Mouse (Mus musculus) embryonic facial prominence, embryonic 13.5 days (tissue): Measurements from ENCODE around the gene Pan2. TPM values are rescaled to one million over a fixed set of nuclear protein-coding genes. Genes with fewer than 3 reads are reported as not detected.

Experiments
- ATAC-seq: fragments of 200-750 bp; cut with Nextera tagmentation; 2 replicates; pipeline ENCODE4 v1.8.0; 2017; ENCODE audit warnings: low read depth; ENCODE audit not compliant: insufficient number of reproducible peaks, insufficient read depth, low FRiP score, low TSS enrichment
- H3K27ac ChIP-seq: fragments of 300-500 bp; sonication (generic); 2 replicates; pipeline ENCODE4 v1.5.1; 2015; ENCODE audit warnings: moderate library complexity, mild to moderate bottlenecking, inconsistent platforms
- H3K27me3 ChIP-seq: fragments of 300-500 bp; sonication (generic); 2 replicates; pipeline ENCODE4 v1.6.1; 2015; ENCODE audit warnings: mild to moderate bottlenecking, inconsistent platforms
- H3K36me3 ChIP-seq: fragments of 300-500 bp; sonication (generic); 2 replicates; pipeline ENCODE4 v1.6.1; 2015; ENCODE audit warnings: mild to moderate bottlenecking, inconsistent platforms
- H3K4me1 ChIP-seq: fragments of 300-500 bp; sonication (generic); 2 replicates; pipeline ENCODE4 v1.6.1; 2015; ENCODE audit warnings: inconsistent platforms
- H3K4me2 ChIP-seq: fragments of 300-500 bp; sonication (generic); 2 replicates; pipeline ENCODE4 v1.6.1; 2015; ENCODE audit warnings: moderate library complexity, mild to moderate bottlenecking, inconsistent platforms
- H3K4me3 ChIP-seq: fragments of 300-500 bp; sonication (generic); 2 replicates; pipeline ENCODE4 v1.5.1; 2015; ENCODE audit warnings: mild to moderate bottlenecking, inconsistent platforms
- H3K9ac ChIP-seq: fragments of 300-500 bp; sonication (generic); 2 replicates; pipeline ENCODE4 v1.6.1; 2015; ENCODE audit warnings: mild to moderate bottlenecking, inconsistent platforms
- H3K9me3 ChIP-seq: fragments of 300-500 bp; sonication (generic); 2 replicates; pipeline ENCODE4 v1.6.1; 2016; ENCODE audit warnings: inconsistent platforms
- WGBS: fragments of 180-500 bp; shearing (Covaris S2); methylation state at CpG from one replicate; pipeline ENCODE4 v1.1.7; 2015; ENCODE audit warnings: mixed read lengths; 5-methylcytosine and 5-hydroxymethylcytosine counted together
- polyA plus RNA-seq: library from polyadenylated mRNA; unstranded; fragments of >200 nt; fragmentation: Nextera tagmentation; extraction: Ambion mirVana; gene quantifications from 2 replicates; pipeline ENCODE4 v1.2.1, GENCODE M21; 2015

The Pan2 gene
- polyA plus RNA-seq, 1 experiment from 2014 or later: 32.3 TPM

GRCm38 (mm10) chr10:128338415-128338814, 35.3 kb downstream of the Pan2 start:
- Histone ChIP-seq H3K4me2 (peak overlapping the region; percentile 91), H3K9ac (peak overlapping the region; percentile 98), H3K4me1 (peaks cover 25% of the 10 kb centered on the region), H3K36me3 (peaks cover 3% of the 10 kb centered on the region; the same call in 1 of the 2 replicates), H3K9me3 (no peaks in the 10 kb centered on the region), H3K27ac (peak overlapping the region; percentile 94), H3K4me3 (peak overlapping the region; percentile 99), H3K27me3 (no peaks in the 10 kb centered on the region)
- ATAC-seq: no peak
- 19% methylated on average over 5 of the region's 5 CpGs for WGBS

DNA sequence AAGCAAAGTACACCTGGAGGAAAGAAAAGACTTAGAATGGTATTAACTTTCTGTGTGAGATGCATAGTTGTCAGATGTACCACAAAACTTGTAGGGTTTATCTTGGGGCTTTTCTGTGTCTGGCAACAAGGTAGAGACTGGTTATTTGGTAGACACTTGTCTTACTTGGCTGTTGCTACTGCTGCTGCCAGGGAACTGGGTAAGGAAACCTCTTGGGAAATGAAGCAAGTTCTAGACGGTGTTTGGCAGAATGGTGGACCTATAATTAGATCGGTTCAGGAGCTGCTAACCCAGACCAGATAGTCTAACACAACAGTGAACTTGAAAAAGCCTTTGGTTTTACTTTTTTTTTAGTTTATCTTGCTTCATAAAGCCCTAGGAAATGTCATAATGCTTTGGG, 35.8 kb downstream of the Pan2 start:
- no peak overlapping the region for H3K27ac ChIP-seq
- H3K4me3 ChIP-seq: peak overlapping the region; percentile 99
- no peak for ATAC-seq

GRCm38 (mm10) chr10:128340257-128340656, 37.1 kb downstream of the Pan2 start:
- no peak overlapping the region for H3K4me2 ChIP-seq
- H3K27ac ChIP-seq: no peak overlapping the region
- H3K9ac ChIP-seq: no peak overlapping the region

More for the DNA sequence above, 35.8 kb downstream of the Pan2 start:
- WGBS: 58% methylated on average over 2 of the region's 2 CpGs
- no peaks in the 10 kb centered on the region for H3K27me3 ChIP-seq
- H3K4me2 ChIP-seq: peak overlapping the region; percentile 91
- no peaks in the 10 kb centered on the region for H3K9me3 ChIP-seq
- H3K4me1 ChIP-seq: peaks cover 25% of the 10 kb centered on the region
- peaks cover 3% of the 10 kb centered on the region; the same call in 1 of the 2 replicates for H3K36me3 ChIP-seq
- peak overlapping the region; percentile 98; the same call in 1 of the 2 replicates for H3K9ac ChIP-seq

DNA sequence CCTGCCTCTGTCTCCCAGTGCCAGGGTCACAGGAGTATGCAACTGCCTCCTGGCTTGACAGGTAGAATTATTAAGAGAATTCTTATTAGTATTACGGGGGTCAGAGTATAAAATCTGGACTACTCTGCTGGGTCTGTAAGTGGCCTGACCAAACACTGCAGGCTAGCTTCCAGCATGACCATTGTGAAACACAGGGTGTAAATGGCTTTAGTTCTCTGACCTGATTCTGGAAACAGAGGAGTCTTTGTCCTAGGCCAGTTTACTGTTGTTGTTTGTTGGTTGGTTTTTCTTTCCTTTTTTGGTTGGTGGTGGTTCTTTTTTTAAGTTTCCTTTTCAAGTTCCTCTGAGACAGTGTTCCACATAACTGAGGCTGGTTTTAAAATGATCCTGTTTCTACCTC, 40.3 kb downstream of the Pan2 start:
- H3K9ac ChIP-seq: no peak overlapping the region
- H3K27ac ChIP-seq: no peak overlapping the region
- peaks cover 3% of the 10 kb centered on the region; the same call in 1 of the 2 replicates for H3K36me3 ChIP-seq
- no peaks in the 10 kb centered on the region for H3K9me3 ChIP-seq
- H3K4me3 ChIP-seq: no peak overlapping the region
- no peak for ATAC-seq
- peaks cover 30% of the 10 kb centered on the region for H3K4me1 ChIP-seq
- no peak overlapping the region for H3K4me2 ChIP-seq
- WGBS: 91% methylated on average over 1 of the region's 1 CpGs
- H3K27me3 ChIP-seq: no peaks in the 10 kb centered on the region

More at GRCm38 (mm10) chr10:128340257-128340656, 37.1 kb downstream of the Pan2 start:
- Histone ChIP-seq H3K9me3 (no peaks in the 10 kb centered on the region), H3K4me1 (peaks cover 34% of the 10 kb centered on the region), H3K27me3 (no peaks in the 10 kb centered on the region), H3K4me3 (no peak overlapping the region), H3K36me3 (peaks cover 3% of the 10 kb centered on the region; the same call in 1 of the 2 replicates)
- no peak for ATAC-seq
- 94% methylated on average over 2 of the region's 2 CpGs for WGBS

GRCm38 (mm10) chr10:128344568-128345275, 41.6 kb downstream of the Pan2 start:
- no peak overlapping the region for H3K4me3 ChIP-seq

GRCm38 (mm10) chr10:128347541-128347940, 44.4 kb downstream of the Pan2 start:
- no peaks in the 10 kb centered on the region for H3K9me3 ChIP-seq
- no peaks in the 10 kb centered on the region for H3K27me3 ChIP-seq
- no peak overlapping the region for H3K4me2 ChIP-seq
- no peak overlapping the region for H3K27ac ChIP-seq
- peaks cover 32% of the 10 kb centered on the region for H3K36me3 ChIP-seq
- peaks cover 13% of the 10 kb centered on the region for H3K4me1 ChIP-seq
- ATAC-seq: no peak
- no peak overlapping the region for H3K4me3 ChIP-seq
- H3K9ac ChIP-seq: no peak overlapping the region
- 90% methylated on average over 8 of the region's 8 CpGs for WGBS

More at GRCm38 (mm10) chr10:128344568-128345275, 41.6 kb downstream of the Pan2 start:
- 0 out of 2 replicates have a peak, but pooled peaks have one; percentile 52 for ATAC-seq
- Histone ChIP-seq H3K9me3 (no peaks in the 10 kb centered on the region), H3K4me1 (peaks cover 18% of the 10 kb centered on the region), H3K27ac (peak overlapping the region; percentile 60; the same call in 1 of the 2 replicates), H3K4me2 (peak overlapping the region; percentile 17; the same call in 1 of the 2 replicates), H3K36me3 (peaks cover 7% of the 10 kb centered on the region), H3K27me3 (no peaks in the 10 kb centered on the region), H3K9ac (no peak overlapping the region)
- 41% methylated on average over 7 of the region's 7 CpGs for WGBS

DNA sequence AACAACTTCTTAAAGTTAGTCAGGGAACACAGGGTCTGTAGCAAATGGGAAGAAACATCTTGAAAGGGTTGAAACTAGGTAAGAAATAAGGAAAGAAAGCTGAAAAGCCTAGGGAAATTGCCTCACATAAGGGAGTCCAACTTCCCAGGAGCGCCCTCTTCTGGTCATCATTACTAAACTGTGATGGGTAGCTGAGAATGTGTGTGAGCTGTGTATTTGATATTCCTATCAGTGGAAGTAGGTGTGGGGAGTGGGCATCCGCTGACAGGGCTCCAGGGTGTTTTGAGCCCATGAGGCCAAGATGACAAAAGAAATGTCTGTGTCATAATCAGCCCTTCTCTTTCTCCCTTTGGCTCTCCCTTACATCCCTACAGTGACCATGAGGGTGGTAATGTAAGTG, 55.7 kb downstream of the Pan2 start:
- H3K9ac ChIP-seq: no peak overlapping the region
- WGBS: 54% methylated on average over 2 of the region's 2 CpGs
- no peak overlapping the region for H3K4me3 ChIP-seq
- H3K27me3 ChIP-seq: no peaks in the 10 kb centered on the region
- no peak overlapping the region for H3K27ac ChIP-seq
- no peak for ATAC-seq
- H3K4me1 ChIP-seq: no peaks in the 10 kb centered on the region
- H3K36me3 ChIP-seq: peaks cover 91% of the 10 kb centered on the region
- no peak overlapping the region for H3K4me2 ChIP-seq
- no peaks in the 10 kb centered on the region for H3K9me3 ChIP-seq

GRCm38 (mm10) chr10:128359226-128359625, 56.1 kb downstream of the Pan2 start:
- Histone ChIP-seq H3K36me3 (peaks cover 90% of the 10 kb centered on the region), H3K9me3 (no peaks in the 10 kb centered on the region), H3K4me3 (no peak overlapping the region), H3K4me1 (no peaks in the 10 kb centered on the region), H3K4me2 (no peak overlapping the region), H3K27me3 (no peaks in the 10 kb centered on the region), H3K27ac (no peak overlapping the region), H3K9ac (no peak overlapping the region)
- ATAC-seq: no peak
- 93% methylated on average over 6 of the region's 6 CpGs for WGBS

DNA sequence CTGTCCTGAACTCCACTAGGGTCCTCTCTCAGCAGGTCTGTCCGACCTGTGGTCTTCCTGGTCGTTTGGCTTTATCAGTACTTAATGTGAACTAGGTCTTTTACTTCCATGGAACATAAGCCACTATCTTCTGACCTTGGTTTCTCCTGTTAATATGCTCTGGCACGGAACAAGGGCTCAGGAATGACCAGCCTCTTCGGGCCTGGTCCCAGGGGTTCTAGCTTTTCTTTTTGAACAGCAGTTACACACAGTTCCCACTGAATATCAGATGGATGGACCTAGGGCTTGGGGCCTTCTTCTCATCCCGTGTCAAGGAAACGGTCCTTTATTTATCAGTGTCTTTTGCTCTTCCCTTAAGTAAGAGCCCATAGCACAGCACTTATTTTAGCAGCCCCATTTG, 58.7 kb downstream of the Pan2 start:
- 89% methylated on average over 6 of the region's 6 CpGs for WGBS
- Histone ChIP-seq H3K27ac (no peak overlapping the region), H3K9me3 (no peaks in the 10 kb centered on the region), H3K36me3 (peaks cover 84% of the 10 kb centered on the region), H3K4me2 (no peak overlapping the region), H3K4me3 (no peak overlapping the region), H3K9ac (no peak overlapping the region), H3K27me3 (no peaks in the 10 kb centered on the region), H3K4me1 (no peaks in the 10 kb centered on the region)
- ATAC-seq: no peak

GRCm38 (mm10) chr10:128362568-128362967, 59.4 kb downstream of the Pan2 start:
- Histone ChIP-seq H3K4me3 (no peak overlapping the region), H3K9ac (peak overlapping the region; percentile 40; the same call in 1 of the 2 replicates), H3K27ac (no peak overlapping the region; the same call in 1 of the 2 replicates), H3K4me1 (peaks cover 2% of the 10 kb centered on the region), H3K9me3 (no peaks in the 10 kb centered on the region), H3K27me3 (no peaks in the 10 kb centered on the region), H3K36me3 (peaks cover 78% of the 10 kb centered on the region), H3K4me2 (no peak overlapping the region)
- WGBS: 49% methylated on average over 3 of the region's 3 CpGs
- ATAC-seq: 0 out of 2 replicates have a peak, but pooled peaks have one; percentile 59

DNA sequence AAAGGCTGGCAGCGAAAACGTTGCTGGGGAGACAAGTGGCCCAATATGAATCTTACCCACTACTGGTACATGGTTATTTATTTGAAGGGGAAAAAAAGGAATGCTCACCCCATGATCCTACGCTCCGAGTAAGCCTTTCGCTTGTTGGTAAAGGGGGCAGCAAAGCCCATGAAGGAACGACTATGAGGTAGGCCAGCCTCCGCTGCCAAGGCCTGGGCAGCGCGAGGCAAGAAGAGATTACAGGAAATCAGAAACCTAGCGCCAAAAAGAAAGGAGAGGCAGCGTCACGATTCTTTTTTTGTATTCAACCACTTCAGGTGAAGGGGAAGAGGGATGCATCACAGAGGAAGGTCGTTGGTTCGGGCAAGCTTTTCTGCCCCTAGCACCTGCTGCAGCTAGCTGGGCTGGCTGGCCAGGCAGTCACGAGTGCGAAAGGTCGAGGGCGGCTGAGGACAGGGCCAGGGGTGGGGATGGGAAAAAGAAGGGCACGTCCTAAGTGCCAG, 64.8 kb downstream of the Pan2 start:
- peak overlapping the region; percentile 96 for H3K27ac ChIP-seq
- 15% methylated on average over 19 of the region's 19 CpGs for WGBS

More for the DNA sequence above, 64.8 kb downstream of the Pan2 start:
- Histone ChIP-seq H3K27me3 (no peaks in the 10 kb centered on the region), H3K4me3 (peak overlapping the region; percentile 70), H3K4me1 (peaks cover 14% of the 10 kb centered on the region), H3K9me3 (no peaks in the 10 kb centered on the region), H3K36me3 (peaks cover 25% of the 10 kb centered on the region), H3K9ac (peak overlapping the region; percentile 85), H3K4me2 (peak overlapping the region; percentile 89)
- no peak for ATAC-seq
